Mouse (Mus musculus): ENCODE measurements around the gene Olfr149.
"Not testable (repeated sequence)": the region's sequence is repeated elsewhere in the genome, so short reads cannot be mapped to it uniquely, and the experiment has no call there.

Olfr149 gene

DNA sequence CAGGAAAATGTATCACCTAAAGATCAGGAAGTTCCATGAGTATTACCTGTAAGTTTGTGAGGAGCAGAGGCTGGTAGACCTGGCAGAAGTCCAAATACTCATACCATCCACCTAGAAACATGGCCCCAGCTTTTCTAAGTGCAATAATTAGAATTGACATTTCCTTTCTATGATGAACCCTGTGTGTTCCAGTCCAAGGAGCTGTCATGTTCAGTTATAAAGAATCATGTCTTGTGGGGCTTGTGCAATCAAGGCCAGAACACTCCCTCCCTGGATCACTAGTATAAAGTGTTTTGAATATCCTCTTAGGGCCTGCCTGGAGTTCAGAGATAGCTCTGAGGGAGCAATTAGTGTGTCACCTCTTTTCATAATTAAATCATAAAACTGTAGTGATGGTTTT is at the start of gene Olfr149:
Olfr149 (minus strand) TSS at position 101 of the 400 bp plus-strand sequence.
- no peak for DNase-seq

DNA sequence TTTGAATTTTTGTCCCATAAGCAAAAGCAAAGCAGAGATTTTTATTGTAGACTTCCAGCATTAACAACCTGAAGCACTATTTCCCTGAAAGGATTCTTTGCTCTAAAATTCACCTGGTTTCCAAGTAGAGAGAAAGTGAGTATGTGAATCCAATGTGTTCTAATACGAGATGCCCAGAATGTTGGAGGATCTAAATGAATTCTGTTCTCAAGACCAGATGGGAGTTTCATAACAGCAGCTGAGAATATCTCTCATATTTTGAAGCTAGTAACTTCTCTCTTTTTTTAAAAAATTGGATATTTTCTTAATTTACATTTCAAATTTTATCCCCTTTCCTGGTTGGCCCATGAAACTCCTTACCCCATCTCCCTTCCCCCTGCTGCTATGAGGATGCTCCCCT is 39.5 kb upstream of the Olfr149 start:
- no peak for DNase-seq

DNA sequence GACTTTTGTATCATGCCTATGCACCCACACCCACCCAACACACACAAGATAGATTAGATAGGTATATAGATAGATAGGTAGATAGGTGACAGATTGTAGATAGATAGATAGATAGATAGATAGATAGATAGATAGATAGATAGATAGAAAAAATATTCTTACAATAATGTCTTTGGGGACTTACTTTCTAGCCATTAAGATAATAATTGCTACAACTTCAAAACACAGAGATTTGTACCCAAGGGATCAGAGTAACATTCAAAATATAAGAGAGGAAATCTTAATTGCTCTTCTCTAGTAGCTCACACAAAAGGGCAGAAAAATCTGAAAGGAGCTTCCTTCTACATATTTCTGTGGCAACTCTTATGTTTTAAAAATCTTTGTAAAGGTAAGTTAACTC is 39.0 kb upstream of the Olfr149 start, which contains the start of gene Olfr967:
Olfr967 (plus strand) TSS at position 301 of the 400 bp plus-strand sequence.
- DNase-seq, result no peak

DNA sequence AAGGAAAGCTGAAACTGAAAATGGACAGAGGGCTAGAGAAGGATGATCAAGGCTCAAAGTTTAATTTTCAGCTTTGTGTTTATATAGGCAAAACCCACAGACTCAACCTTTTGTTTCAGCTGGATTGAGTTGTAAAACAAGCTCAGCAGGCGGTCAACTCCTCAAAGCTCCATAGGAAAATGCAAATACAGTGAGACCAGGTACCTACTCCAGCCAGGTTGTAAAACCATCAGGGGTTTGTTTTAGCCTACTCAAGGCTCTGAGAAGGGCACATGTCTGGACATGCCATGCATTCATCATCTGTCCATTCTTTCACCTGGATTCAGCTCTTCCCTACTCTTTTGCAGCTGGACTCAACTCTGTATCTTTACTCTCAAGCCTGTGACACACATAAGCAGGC is 33.8 kb upstream of the Olfr149 start:
- no peak for DNase-seq

DNA sequence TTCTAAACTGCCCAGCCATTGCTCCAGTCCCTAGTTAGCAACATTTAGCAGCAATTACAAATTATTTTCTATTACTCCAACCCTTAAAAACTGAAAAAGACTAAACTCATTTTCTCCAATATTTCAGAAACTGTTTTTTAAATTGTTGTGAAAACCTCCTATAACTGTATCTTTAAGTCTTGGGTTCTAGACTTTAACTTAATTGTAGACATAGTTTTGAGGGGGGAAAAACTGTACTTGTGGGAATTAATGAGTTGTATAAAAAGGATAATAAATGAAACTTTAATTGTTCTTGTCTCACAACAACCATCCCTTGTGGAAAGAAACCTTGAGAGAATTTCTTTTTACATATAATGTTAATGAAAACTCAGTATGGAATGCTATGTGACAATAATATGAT is 23.8 kb upstream of the Olfr149 start, which contains the start of gene Olfr150:
Olfr150 (plus strand) TSS at position 301 of the 400 bp plus-strand sequence.
- DNase-seq, result no peak

DNA sequence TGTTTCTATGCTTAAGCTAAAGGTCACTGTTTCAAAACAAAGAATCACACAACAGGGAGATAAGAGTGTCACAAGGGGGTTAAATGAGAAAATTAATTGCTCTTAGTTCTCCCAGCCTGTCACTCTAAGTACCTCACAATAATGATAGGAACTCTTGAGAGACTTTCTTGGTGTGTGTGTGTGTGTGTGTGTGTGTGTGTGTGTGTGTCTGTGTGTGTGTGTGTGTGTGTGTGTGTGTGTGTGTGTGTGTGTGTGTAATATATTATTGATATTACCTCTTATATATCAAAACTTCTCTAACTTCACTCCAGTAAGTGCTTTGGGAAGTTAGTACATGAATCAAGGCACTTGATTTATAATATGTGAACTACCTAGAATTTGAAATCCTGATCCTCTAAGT is 4.1 kb upstream of the Olfr149 start, which contains the start of gene Olfr965:
Olfr965 (plus strand) TSS at position 301 of the 400 bp plus-strand sequence.
- no peak for DNase-seq

DNA sequence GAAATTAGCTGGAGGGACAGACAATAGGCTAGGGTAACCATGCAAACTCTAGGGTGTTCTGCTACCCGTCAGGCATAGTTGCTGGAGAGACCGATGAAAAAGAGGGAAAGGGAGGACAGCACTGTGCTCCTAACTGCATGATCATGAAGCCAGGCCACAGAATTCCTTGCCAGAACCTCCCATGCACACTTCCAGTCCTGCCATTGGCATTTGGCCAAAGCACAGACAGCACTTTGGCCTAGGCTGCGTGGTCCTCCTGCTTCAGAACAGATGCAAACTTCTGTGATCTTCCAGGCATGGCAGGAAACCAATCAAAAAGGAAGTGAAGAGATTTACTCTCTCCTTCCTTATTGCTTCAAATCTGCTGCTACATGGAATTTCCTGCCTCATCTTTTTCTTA is 2.0 kb upstream of the Olfr149 start:
- peak; percentile 4 for DNase-seq

DNA sequence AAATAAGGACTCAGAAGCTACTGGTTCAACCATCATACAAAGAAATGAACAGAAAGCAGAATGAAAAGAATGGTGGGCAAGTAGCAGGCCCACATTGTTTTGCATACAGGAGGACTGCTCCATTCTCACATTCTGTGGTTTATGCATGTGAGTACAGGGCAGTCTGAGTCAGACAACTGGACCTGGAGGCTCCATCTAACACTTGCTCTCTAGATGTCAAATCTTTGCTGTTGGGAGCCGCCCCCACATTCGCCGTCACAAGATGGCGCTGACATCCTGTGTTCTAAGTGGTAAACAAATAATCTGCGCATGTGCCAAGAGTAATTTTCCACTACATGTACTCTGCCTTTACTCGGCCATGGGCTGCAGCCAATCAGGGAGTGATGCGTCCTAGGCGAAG is 5.8 kb downstream of the Olfr149 start:
- not testable (repeated sequence) for DNase-seq

DNA sequence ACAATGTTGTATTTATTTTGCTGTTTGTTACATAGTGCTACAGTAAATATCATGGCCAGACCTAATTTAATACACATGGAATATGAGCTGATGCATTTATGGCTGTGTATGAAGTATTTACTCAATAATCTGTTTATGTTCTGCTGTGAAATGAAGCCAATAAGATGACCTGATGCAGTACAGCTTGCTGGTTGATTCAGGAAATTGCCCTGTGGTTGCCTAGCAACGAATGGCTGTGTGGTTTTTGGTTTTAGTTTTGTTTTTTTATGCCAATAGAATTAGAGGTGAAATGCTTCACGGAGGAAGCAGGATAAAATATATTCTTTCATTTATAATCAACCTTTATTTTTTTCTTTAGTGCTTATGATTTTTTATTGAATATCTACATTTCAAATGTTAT is 27.6 kb downstream of the Olfr149 start:
- no peak for DNase-seq

DNA sequence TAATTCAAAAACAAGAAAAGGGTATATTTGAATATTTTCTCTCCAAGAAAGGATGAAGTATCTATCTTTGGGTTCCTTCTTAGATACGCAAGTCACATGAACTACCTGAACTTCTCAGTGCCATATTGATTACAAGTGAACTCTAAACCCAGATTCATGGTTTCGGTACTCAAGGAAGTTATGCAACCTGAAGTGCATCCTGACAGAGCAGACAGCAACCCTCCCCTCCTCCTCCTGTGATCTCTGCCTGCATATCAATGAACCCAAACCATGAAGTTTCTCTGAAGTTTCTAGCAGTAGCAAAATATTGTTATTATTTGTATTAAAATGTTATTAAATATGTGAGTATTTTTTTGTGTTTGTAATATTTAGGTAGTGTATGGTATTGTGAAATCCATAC is 28.4 kb downstream of the Olfr149 start:
- no peak for DNase-seq

DNA sequence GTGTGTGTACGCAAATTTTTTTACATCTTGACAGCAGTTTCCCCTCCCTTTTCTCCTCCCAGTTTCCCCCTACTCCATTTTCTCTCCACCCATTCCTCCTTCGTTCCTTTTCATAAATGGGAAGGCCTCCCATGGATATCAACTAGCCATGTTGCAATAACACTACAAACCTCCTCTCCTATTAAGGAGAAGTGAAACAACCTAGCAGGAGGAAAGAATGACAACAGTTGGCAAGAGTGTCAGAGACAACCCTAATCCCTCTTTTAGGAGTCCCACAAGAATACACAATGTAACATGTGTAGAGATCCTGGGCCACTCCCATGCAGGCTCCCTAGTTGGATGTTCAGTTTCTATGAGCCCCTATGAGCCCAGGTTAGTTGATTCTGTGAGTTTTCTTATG is 32.1 kb downstream of the Olfr149 start:
- no peak for DNase-seq

DNA sequence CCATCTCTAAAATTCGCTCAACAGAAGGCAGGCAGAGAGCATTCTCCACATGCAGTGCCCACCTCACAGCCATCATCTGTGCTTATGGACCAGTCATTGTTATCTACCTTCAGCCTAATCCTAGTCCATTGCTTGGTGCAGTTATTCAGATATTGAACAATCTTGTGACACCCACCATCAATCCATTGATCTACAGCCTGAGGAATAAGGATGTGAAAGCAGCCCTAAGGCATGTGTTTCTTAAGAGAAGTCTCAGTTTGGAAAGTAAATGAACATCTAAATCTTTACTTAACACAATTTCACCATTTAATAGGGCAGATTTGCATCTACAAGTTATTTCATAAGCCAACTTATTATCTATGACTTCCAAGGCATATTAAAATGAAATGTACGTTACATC is 37.2 kb downstream of the Olfr149 start:
- no peak for DNase-seq

DNA sequence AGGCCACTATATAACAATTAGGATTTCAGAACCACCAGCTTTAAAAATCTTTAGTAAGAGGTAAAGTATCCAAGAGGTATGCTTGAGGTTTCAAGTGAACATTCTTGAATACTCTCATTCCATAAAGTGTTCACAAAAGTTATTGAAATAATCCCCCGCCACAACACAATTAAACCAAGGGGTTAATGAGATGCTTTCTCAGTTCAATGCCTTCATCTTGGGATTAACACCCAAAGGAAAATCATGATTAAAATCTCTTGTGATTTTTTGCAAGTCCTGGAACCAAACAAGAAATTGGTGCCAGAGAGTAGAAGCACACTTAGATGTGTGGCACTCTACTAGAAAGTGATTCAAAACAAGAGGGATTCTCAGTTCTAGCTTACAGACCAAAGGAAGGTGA is 40.0 kb downstream of the Olfr149 start, which contains the start of gene Olfr963:
Olfr963 (plus strand) TSS at position 301 of the 400 bp plus-strand sequence.
- no peak for DNase-seq

DNA sequence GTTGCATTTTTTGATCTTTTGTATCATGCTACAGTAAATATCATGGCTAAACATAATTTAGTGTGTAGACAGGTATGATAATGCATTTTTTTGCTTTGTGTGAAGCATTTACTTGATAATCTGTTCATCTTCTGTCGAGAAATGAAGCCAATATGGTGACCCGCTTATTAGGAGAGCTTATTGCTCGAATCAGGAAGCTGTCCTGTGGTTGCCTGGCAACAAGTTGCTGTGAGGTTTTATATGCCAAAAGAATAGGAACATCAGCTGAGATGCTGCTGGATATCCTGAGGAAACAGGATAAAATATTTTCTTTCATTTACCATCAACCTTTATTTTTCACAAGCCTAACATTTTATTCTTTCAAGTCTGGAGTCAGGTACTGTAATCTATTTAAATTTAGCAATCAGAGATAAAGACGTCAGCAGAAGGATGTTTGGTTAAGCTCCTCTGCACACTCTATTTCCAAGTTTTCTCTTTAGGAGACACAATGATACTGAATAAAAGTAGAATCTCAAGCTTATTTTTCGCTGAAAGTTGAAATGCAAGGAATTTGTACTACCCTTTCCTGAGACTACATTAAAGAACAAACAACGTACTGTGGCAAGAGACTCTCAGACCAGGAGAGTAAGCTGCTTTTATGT is 52.0 kb downstream of the Olfr149 start:
- no peak for DNase-seq

All from lung, postnatal 36 days (tissue).